Mouse (Mus musculus) ovary, adult 2 months (tissue): ENCODE measurements around the gene Pcnt. TPM values are rescaled to one million over a fixed set of nuclear protein-coding genes. Genes with fewer than 3 reads are reported as not detected.

Experiments used
- polyA plus RNA-seq: library from polyadenylated mRNA; depleted of rRNA; stranded (reverse); fragments of >200 nt; gene quantifications from 2 replicates; pipeline ENCODE4 v1.2.3, GENCODE M21; 2012; rRNA removed

Gene Pcnt
- 24.5 and 26.8 TPM in 2 replicates for polyA plus RNA-seq

GRCm38 (mm10) chr10:76442178-76443088 is at the start of gene Pcnt:
TSS of gene Pcnt (minus strand) at chr10:76442786.

GRCm38 (mm10) chr10:76468203-76469162 is 25.9 kb upstream of the Pcnt start, which contains the start of the genes Mcm3ap and Ybey:
TSS of gene Mcm3ap (plus strand) at chr10:76468927.
TSS of gene Ybey (minus strand) at chr10:76469114.

GRCm38 (mm10) chr10:76448851-76449250 is 6.3 kb upstream of the Pcnt start, which contains the start of gene 2610028H24Rik:
TSS of gene 2610028H24Rik (plus strand) at chr10:76449081.

GRCm38 (mm10) chr10:76440281-76440680 is 2.3 kb downstream of the Pcnt start, which contains the start of gene AC141477.1:
TSS of gene AC141477.1 (minus strand) at chr10:76440444.

GRCm38 (mm10) chr10:76344711-76345539 is 97.7 kb downstream of the Pcnt start, which contains the start of gene Dip2a:
TSS of gene Dip2a (minus strand) at chr10:76345291.

Other genes starting within 250 kb of the Pcnt start
- gene Prmt2, start 204.9 kb downstream of the Pcnt start, polyA plus RNA-seq, result 85.4 and 88.4 TPM in 2 replicates
- 4.9 and 11.9 TPM in 2 replicates for gene S100b, start 188.9 kb downstream of the Pcnt start, polyA plus RNA-seq
- 33.4 and 37.7 TPM in 2 replicates for gene Dip2a, start 97.5 kb downstream of the Pcnt start, polyA plus RNA-seq
- not detected in 2 replicates for gene AC141477.1, start 2.3 kb downstream of the Pcnt start, polyA plus RNA-seq
- 15.6 and 20.8 TPM in 2 replicates for gene 2610028H24Rik, start 6.3 kb upstream of the Pcnt start, polyA plus RNA-seq
- 23.5 and 24.8 TPM in 2 replicates for gene Mcm3ap, start 26.1 kb upstream of the Pcnt start, polyA plus RNA-seq
- 2.4 and 2.9 TPM in 2 replicates for gene Ybey, start 26.3 kb upstream of the Pcnt start, polyA plus RNA-seq
- gene Lss, start 88.8 kb upstream of the Pcnt start, polyA plus RNA-seq, result 32.3 and 39.6 TPM in 2 replicates
- 0.14 TPM in 1 of 2 replicates, not detected in the other for gene Spatc1l, start 119.5 kb upstream of the Pcnt start, polyA plus RNA-seq
- gene Ftcd, start 132.9 kb upstream of the Pcnt start, polyA plus RNA-seq, result 0.27 and 0.64 TPM in 2 replicates
- gene Col6a2, start 180.8 kb upstream of the Pcnt start, polyA plus RNA-seq, result 411 and 604 TPM in 2 replicates